Mouse (Mus musculus): ENCODE results near the gene Thsd7a.

Thsd7a gene

GRCm38 (mm10) chr6:12397776-12398522 lies 351.3 kb downstream of the Thsd7a start:
- in situ Hi-C loops (cut with MboI; ENCODE audit: low sequenced_read_pairs): no loop called here

GRCm38 (mm10) chr6:12393574-12394380 lies 355.4 kb downstream of the Thsd7a start:
- in situ Hi-C loops (cut with MboI; ENCODE audit: low sequenced_read_pairs): no loop called here

GRCm38 (mm10) chr6:12386731-12387130 lies 362.5 kb downstream of the Thsd7a start:
- in situ Hi-C loops (cut with MboI; ENCODE audit: low sequenced_read_pairs): no loop called here

GRCm38 (mm10) chr6:12385591-12385990 lies 363.6 kb downstream of the Thsd7a start:
- in situ Hi-C loops (cut with MboI; ENCODE audit: low sequenced_read_pairs): no loop called here

GRCm38 (mm10) chr6:12381136-12381778 lies 368.0 kb downstream of the Thsd7a start:
- in situ Hi-C loops (cut with MboI; ENCODE audit: low sequenced_read_pairs): no loop called here

- in situ Hi-C loops (cut with MboI; ENCODE audit: low sequenced_read_pairs): no loop called here
These were observed 368.5 kb downstream of the Thsd7a start for GRCm38 (mm10) chr6:12380717-12381116.

- in situ Hi-C loops (cut with MboI; ENCODE audit: low sequenced_read_pairs): no loop called here
These were observed 390.5 kb downstream of the Thsd7a start for GRCm38 (mm10) chr6:12358737-12359136.

- in situ Hi-C loops (cut with MboI; ENCODE audit: low sequenced_read_pairs): no loop called here
These were observed 395.6 kb downstream of the Thsd7a start for GRCm38 (mm10) chr6:12353573-12353972.

GRCm38 (mm10) chr6:12352165-12352719 lies 397.0 kb downstream of the Thsd7a start:
- in situ Hi-C loops (cut with MboI; ENCODE audit: low sequenced_read_pairs): no loop called here

- in situ Hi-C loops (cut with MboI; ENCODE audit: low sequenced_read_pairs): no loop called here
These were observed 398.5 kb downstream of the Thsd7a start for GRCm38 (mm10) chr6:12350753-12351152.

GRCm38 (mm10) chr6:12349105-12349759 lies 400.0 kb downstream of the Thsd7a start:
- in situ Hi-C loops (cut with MboI; ENCODE audit: low sequenced_read_pairs): loop anchor here (25.0 kb wide), 1 partner anchor 813 kb away; no protein-coding TSS in a partner anchor

GRCm38 (mm10) chr6:12348667-12349066 lies 400.5 kb downstream of the Thsd7a start:
- in situ Hi-C loops (cut with MboI; ENCODE audit: low sequenced_read_pairs): loop anchor here (25.0 kb wide), 1 partner anchor 814 kb away; no protein-coding TSS in a partner anchor

GRCm38 (mm10) chr6:12336590-12337584 lies 412.3 kb downstream of the Thsd7a start:
- in situ Hi-C loops (cut with MboI; ENCODE audit: low sequenced_read_pairs): loop anchor here (25.0 kb wide), 1 partner anchor 825 kb away; no protein-coding TSS in a partner anchor

- in situ Hi-C loops (cut with MboI; ENCODE audit: low sequenced_read_pairs): no loop called here
These were observed 433.9 kb downstream of the Thsd7a start for GRCm38 (mm10) chr6:12315070-12315909.

GRCm38 (mm10) chr6:12307502-12307901 lies 441.7 kb downstream of the Thsd7a start:
- in situ Hi-C loops (cut with MboI; ENCODE audit: low sequenced_read_pairs): no loop called here

- in situ Hi-C loops (cut with MboI; ENCODE audit: low sequenced_read_pairs): no loop called here
These were observed 486.4 kb downstream of the Thsd7a start for GRCm38 (mm10) chr6:12262641-12263400.
